Mouse (Mus musculus) cerebellum, adult 2 months (tissue): ENCODE results near the gene Coil. TPM values are rescaled to one million over a fixed set of nuclear protein-coding genes. Genes with fewer than 3 reads are reported as not detected.

Experiments used
- DNase-seq, 2 experiments: peaks; one replicate each; pipeline ENCODE4 v3.0.0; 2021
- H3K27ac ChIP-seq: fragments of 200-500 bp; 2 replicates; pipeline ENCODE4 v1.5.1; 2012; ENCODE audit warnings: low read length, control low read depth, inconsistent platforms; ENCODE audit not compliant: insufficient read depth
- H3K27me3 ChIP-seq: fragments of 200-500 bp; 2 replicates; pipeline ENCODE4 v1.6.1; 2012; ENCODE audit warnings: inconsistent platforms, mild to moderate bottlenecking, low read length, moderate library complexity; ENCODE audit not compliant: control insufficient read depth, insufficient read depth
- H3K4me1 ChIP-seq: fragments of 200-500 bp; 2 replicates; pipeline ENCODE4 v1.6.1; 2011; ENCODE audit warnings: low read length; ENCODE audit not compliant: control insufficient read depth, insufficient read depth
- H3K4me3 ChIP-seq: fragments of 200-500 bp; replicated peaks from 2 replicates; pipeline ENCODE3; 2011; ENCODE audit warnings: mild to moderate bottlenecking, low read depth, low read length, control low read depth; ENCODE audit not compliant: insufficient read depth
- CTCF ChIP-seq: fragments of 200-500 bp; IDR thresholded peaks from 2 replicates; pipeline ENCODE4 v1.5.1; 2011; ENCODE audit warnings: low read depth, mild to moderate bottlenecking, control low read depth, low read length, moderate library complexity, borderline replicate concordance; ENCODE audit not compliant: insufficient read depth
- POLR2A ChIP-seq: fragments of 200-500 bp; IDR thresholded peaks from 2 replicates; pipeline ENCODE4 v1.6.1; 2011; ENCODE audit warnings: low read length, control low read depth, borderline replicate concordance; ENCODE audit not compliant: insufficient read depth
- WGBS: fragments of 180-500 bp; shearing (Covaris S2); methylation state at CpG from one replicate; pipeline ENCODE4 v1.1.7; 2018; 5-methylcytosine and 5-hydroxymethylcytosine counted together
- polyA plus RNA-seq: library from polyadenylated mRNA; depleted of rRNA; stranded (reverse); fragments of >200 nt; gene quantifications from 2 replicates; pipeline ENCODE4 v1.2.3, GENCODE M21; 2012

Gene Coil
- polyA plus RNA-seq, 1 experiment, result 22.3 TPM

- Histone ChIP-seq H3K27me3 (no peaks in the 10 kb centered on the region), H3K4me3 (no peak overlapping the region), H3K27ac (no peak overlapping the region), H3K4me1 (no peaks in the 10 kb centered on the region)
- DNase-seq, result peak; percentile 44 to 56
- 36% methylated on average over 11 of the region's 11 CpGs for WGBS
- TF ChIP-seq POLR2A, result no peak
- TF ChIP-seq CTCF, result no peak
Measured at GRCm38 (mm10) chr11:89024181-89024881, 54.3 kb downstream of the Coil start.

- Histone ChIP-seq H3K27ac (no peak overlapping the region), H3K4me3 (no peak overlapping the region), H3K27me3 (no peaks in the 10 kb centered on the region), H3K4me1 (no peaks in the 10 kb centered on the region)
- TF ChIP-seq CTCF (no peak), POLR2A (no peak)
- DNase-seq, result no peak
- WGBS, result 84% methylated on average over 3 of the region's 3 CpGs
Measured at GRCm38 (mm10) chr11:89025603-89026002, 55.6 kb downstream of the Coil start.

GRCm38 (mm10) chr11:89026117-89026516, 56.1 kb downstream of the Coil start:
- 99% methylated on average over 3 of the region's 3 CpGs for WGBS
- no peaks in the 10 kb centered on the region for H3K4me1 ChIP-seq
- no peak overlapping the region for H3K4me3 ChIP-seq
- no peak overlapping the region for H3K27ac ChIP-seq
- DNase-seq, result no peak
- no peak for TF ChIP-seq CTCF
- TF ChIP-seq POLR2A, result no peak
- no peaks in the 10 kb centered on the region for H3K27me3 ChIP-seq

GRCm38 (mm10) chr11:89027955-89028361, 57.9 kb downstream of the Coil start:
- TF ChIP-seq CTCF, result no peak
- Histone ChIP-seq H3K4me1 (no peaks in the 10 kb centered on the region), H3K27ac (no peak overlapping the region), H3K4me3 (no peak overlapping the region), H3K27me3 (no peaks in the 10 kb centered on the region)
- DNase-seq, result no peak
- 71% methylated on average over 10 of the region's 10 CpGs for WGBS

GRCm38 (mm10) chr11:89028871-89029405, 58.9 kb downstream of the Coil start:
- no peaks in the 10 kb centered on the region for H3K4me1 ChIP-seq
- DNase-seq, result no peak
- H3K27ac ChIP-seq, result no peak overlapping the region
- H3K27me3 ChIP-seq, result no peaks in the 10 kb centered on the region
- TF ChIP-seq CTCF (no peak), POLR2A (no peak)
- 67% methylated on average over 10 of the region's 10 CpGs for WGBS
- H3K4me3 ChIP-seq, result no peak overlapping the region

- Histone ChIP-seq H3K27ac (no peak overlapping the region), H3K27me3 (no peaks in the 10 kb centered on the region), H3K4me1 (no peaks in the 10 kb centered on the region), H3K4me3 (no peak overlapping the region)
- no peak for TF ChIP-seq CTCF
- TF ChIP-seq POLR2A, result no peak
- 62% methylated on average over 6 of the region's 6 CpGs for WGBS
- no peak for DNase-seq
Measured at GRCm38 (mm10) chr11:89030552-89030951, 60.5 kb downstream of the Coil start.

GRCm38 (mm10) chr11:89031189-89031588, 61.1 kb downstream of the Coil start:
- 73% methylated on average over 1 of the region's 1 CpGs for WGBS
- H3K27ac ChIP-seq, result no peak overlapping the region
- no peaks in the 10 kb centered on the region for H3K4me1 ChIP-seq
- TF ChIP-seq CTCF, result no peak
- TF ChIP-seq POLR2A, result no peak
- DNase-seq, result no peak
- no peak overlapping the region for H3K4me3 ChIP-seq
- no peaks in the 10 kb centered on the region for H3K27me3 ChIP-seq

- Histone ChIP-seq H3K4me3 (no peak overlapping the region), H3K4me1 (no peaks in the 10 kb centered on the region), H3K27ac (no peak overlapping the region), H3K27me3 (no peaks in the 10 kb centered on the region)
- no peak for DNase-seq
- TF ChIP-seq CTCF (no peak), POLR2A (no peak)
Measured at GRCm38 (mm10) chr11:89034592-89034991, 64.5 kb downstream of the Coil start.
